Mouse (Mus musculus): ENCODE results near the gene Nlrp4c.
A peak's percentile ranks its signal among the peaks of the same experiment; 100 is the strongest.
"Not testable (repeated sequence)": the region's sequence is repeated elsewhere in the genome, so short reads cannot be mapped to it uniquely, and the experiment has no call there.

Gene Nlrp4c

DNA sequence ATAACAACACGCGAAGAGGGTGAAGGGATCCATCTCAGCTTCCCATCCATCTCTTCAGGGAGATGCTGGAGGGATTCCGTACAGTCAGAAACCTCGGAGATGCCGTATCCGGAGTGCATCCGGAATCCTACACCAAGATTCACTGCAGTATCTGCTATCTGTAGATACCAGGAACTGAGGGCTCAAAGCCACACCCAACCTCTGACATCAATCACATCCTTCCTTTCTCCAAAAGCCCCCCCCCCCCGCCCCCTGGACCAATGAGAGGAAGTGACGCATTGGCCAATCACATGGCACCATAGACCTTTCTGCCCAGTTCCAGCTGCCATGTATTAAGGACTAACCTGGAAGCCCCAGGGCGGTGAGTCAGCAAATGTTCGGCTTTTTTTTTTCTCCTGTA is at the start of gene Nlrp4c:
TSS of gene Nlrp4c (plus strand) at position 301 of the 400 bp plus-strand sequence.
- no peak for DNase-seq (ENCODE audit: low read depth, low spot score)

DNA sequence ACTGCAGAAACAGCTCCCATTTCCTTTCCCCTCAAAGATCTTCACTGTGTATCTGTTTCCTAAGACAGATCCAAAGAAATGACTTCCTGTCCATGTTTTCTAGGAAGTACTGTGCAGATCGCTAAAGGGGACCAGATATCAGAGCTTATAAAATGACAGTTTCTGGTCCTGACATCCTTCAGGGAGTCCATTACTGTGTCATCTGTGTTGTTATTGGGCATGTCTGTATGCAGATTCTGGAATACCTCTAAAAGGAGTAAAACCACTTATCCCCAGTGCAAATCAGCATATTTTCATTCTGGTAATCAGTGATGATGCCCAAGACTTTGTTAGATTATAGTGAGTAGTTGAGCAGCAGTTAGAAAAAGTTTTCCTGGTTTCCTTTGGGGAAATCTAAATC is 34.1 kb upstream of the Nlrp4c start, which contains the start of gene Vmn1r65:
TSS of gene Vmn1r65 (minus strand) at position 101 of the 400 bp plus-strand sequence.
- no peak for DNase-seq (ENCODE audit: low read depth, low spot score)

DNA sequence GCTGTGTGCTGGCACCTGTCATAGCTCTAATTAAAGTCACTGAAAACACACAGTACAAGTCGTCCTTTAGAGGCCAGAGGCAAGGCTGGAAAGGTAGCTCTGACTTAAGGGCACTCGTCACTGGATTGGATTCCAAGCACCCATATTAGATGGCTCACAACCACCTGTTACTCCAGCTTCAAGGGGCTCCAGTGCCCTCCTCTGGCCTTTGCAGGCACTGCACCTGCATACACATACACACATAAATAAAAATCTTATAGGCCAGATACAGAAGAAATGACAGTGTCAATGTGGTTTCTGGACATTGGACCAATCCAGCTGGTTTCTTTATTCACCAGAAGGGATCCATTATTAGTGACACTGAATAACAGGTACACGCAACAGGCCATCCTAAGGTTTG is 74.5 kb downstream of the Nlrp4c start:
- no peak for DNase-seq (ENCODE audit: low read depth, low spot score)

DNA sequence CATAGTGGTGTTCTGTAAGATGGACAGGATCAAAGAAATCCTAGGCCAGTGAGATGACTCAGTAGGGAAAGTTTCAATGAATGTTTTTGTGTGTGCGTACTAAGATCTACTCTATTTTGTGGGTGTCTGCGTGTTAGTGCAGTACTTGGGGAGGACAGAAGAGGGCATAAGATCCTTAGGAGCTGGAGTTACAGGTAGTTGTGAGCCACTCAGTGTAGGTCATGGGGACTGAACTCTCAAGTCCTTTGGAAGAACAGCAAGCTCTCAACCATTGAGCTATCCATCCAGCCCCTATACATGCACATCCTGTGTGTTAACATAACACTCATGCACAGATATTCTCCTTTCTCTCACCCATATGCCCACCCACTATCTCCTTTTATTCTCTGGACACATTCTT is 75.1 kb downstream of the Nlrp4c start:
- not testable (repeated sequence) for DNase-seq (ENCODE audit: low read depth, low spot score)

DNA sequence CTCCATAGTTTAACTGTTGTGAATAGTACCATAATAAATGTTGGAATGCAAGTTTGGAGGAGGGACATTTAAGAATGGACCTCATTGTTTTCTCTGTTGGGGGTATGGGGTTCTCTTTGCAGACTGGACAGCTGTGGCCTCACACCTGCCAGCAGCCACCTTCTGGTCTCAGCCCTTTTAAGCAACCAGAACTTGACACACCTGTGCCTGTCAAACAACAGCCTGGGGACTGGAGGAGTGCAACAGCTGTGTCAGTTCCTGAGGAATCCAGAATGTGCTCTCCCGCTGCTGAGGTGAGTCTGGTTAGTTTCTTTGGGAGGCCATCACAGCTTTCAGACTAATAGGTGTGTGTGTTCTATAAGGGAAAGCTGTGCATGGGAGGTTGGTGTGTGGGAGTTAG is 76.2 kb downstream of the Nlrp4c start:
- DNase-seq (ENCODE audit: low read depth, low spot score), result not testable (repeated sequence)

DNA sequence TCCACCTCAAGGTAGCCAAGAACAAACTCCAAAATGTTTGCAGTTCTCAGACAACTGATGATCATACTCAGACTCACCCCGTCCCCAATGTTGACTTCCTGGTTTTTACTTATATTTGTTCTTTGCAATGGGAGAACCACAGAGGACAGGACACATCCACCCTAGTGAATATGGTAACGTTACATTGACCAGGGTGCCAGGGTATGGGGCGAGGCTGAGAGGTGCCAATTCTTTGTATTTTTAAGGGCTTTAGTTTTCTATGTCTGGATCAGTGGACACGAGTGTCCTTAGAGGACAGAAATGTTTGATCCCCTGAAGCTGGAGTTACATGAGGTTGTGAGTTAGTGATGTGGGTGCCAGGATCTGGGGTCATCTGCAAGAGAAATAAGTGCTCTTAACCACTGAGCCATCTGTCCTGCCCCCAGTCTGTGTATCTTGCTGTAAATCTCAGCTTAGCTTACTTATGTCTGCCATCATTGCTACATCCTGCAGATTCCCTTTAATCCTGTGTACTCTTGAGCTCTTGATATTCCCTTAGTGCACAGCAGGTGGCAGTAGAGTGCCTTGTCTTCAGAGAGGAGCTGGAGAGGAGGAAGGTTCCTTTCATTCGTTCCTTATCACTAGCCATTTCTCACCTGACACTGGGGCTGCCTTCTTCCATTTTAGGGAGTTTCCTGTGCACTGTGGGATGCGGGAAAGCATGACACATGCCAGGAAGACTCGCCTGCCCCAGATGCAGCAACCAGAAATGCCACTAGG is 81.9 kb downstream of the Nlrp4c start:
- peak; percentile 92 for DNase-seq (ENCODE audit: low read depth, low spot score)

DNA sequence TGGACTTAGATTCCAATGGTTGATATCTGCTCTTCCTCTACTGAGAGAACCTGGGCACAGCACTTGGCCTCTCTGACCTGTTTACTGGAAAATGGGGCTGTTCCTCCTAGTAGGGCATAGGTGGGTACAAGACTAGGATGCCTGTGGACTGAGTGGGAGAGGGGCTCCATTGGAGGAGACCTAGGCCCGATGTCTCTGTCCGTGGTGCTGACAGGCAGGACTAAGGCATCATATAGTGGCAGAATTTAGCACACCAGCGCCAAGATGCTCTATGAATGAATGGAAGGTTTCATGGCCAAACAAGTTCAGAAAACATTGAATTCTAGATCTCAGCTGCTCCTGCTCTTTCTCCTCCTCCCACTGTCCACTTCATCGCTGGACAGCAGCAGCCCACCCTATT is 85.4 kb downstream of the Nlrp4c start:
- DNase-seq (ENCODE audit: low read depth, low spot score), result no peak

DNA sequence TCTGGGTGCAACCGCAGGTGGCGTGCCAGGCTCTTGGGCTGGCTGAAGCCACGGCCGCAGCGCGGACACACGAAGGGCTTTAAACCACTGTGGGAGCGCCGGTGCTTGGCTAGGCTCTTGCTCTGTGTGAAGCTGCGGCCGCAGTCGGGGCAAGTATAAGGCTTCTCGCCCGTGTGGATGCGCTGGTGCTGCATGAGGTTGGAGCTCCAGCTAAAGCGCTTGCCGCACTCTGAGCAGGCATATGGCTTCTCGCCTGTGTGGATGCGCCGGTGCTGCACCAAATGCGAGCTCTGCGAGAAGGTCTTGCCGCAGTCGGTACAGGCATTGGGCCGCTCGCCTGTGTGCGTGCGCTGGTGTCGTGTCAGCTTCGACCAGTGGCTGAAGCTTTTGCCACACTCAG is 87.7 kb downstream of the Nlrp4c start:
- DNase-seq (ENCODE audit: low read depth, low spot score), result no peak

DNA sequence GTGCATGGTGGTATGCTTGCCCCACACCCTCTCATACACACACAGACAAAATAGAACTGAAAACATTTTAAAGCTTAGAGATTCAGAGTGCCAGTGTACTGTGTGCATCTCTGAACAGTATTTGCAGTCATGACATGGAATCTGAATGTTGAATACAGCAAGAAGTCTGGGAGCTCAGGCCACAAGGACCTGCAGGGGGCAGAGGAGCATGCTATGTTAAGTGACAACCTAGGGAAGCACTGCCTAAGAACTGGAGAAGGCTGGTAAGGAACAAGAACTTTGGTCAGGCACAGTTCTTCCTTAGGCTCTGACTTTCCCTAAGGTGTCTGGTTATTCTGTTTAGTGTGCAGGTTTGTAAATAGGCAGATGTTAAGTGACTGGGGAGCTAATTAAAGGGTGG is 91.5 kb downstream of the Nlrp4c start:
- DNase-seq (ENCODE audit: low read depth, low spot score), result no peak

DNA sequence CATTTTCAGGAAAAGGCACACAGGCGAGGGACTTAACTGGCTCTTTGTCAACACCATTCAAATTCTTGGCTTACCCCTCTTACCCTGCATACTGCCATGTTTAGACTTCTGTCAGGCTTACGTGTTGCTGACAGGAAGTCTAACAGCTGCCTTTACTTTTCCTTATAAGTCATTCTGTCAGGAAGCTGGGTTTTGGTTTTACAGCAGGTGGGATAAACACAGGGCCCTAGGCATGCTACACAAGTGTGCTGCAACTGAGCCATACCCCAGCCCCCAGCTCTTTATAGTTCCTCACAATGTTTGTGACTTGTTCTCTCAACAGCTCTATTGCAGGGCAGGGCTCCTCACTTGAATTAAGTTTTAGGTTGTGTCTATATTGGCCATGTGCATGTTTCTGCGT is 94.3 kb downstream of the Nlrp4c start:
- no peak for DNase-seq (ENCODE audit: low read depth, low spot score)

DNA sequence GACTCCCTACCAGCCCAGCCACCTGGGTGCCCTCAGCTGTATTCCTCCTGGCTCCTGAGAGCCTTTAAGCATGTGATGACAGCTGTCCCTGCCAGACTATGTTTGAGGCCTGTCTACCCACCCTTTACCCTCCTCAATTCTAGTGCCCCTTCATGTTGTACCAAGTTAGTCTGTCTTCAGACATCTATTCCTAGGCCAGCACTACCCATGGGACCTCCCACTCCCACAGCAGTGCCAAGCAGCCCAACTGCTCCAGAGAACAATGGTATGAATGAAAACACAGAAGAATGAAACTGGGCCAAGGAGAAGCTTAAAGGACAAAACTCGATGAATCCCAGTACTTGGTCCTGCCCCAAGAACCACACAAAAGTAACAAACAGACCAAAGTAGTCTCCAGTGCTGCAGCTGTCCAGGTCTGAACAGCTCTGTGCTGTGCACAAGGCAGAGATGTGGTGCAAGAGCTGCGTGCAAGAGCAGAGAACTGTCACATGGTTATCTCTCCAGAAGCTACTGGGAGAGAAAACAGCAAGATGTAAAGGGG is 99.1 kb downstream of the Nlrp4c start:
- DNase-seq (ENCODE audit: low read depth, low spot score), result no peak

DNA sequence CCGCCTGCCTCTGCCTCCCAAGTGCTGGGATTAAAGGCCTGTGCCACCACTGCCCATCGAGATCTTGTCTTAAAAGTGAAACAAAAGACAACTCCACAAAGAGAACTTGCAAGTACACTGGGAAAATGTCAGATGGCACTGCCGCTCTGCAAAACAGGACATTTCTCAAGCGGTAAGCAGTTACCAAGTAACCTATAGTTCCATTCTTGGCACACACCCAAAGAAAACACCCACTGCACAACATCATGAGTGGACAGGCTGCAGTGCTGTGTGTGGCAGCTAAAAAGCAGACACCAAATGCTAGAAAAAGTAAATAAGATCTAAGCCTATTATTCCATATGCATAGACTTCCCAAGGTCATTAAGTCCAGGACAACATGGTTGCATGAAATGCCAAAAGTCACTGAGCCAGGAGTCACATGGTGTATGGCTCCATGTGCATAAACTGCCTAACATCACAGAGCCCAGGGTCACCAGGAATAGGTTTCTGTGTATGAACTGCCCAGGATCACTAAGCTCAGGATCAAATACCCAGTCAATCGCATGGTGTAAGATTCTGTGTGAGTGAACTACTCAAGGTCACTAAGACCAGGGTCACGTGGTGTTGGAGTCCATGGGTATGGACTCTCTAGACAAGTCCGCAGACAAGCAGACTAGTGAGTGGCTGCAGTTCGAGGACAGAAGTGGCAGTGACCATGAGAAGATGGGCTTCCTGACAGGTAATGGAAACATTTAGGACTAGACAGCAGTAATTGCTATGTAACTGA is 100.6 kb downstream of the Nlrp4c start:
- no peak for DNase-seq (ENCODE audit: low read depth, low spot score)

DNA sequence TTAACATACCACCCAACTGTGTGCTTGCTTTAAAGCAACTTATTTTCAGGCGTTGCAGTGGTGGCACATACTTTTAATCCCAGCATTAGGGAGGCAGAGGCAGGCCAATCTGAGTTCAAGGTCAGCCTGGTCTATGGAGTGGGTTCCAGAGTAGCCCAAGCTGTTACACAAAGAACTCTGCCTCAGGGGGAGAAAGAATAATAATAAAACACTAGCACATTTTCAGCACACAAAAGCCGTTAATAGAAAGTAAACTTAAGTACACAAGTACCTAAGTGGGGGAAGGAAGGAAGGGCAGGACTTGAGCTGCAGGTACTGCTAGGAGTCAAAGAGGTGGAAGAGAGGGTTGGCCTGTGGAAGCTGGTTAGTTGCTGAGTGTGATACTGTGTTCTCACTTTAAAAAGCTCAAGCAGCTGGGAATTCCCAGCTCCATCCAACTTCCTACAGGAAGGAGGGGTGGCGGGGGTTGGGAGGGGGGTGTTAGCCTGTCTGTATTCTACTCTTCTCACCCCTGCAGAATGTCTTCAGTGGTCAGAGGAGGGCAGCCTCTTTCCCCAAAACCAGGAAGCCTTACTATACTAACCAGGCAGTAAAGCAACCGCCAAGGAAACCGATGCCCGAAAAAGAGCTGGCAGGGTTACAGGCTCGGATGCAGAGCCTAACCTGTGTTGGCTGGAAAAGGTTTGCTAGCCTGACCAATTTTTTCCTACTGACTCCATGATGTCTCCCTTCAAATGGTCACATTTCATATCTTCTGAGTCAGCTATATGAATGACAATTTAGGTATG is 101.4 kb downstream of the Nlrp4c start:
- no peak for DNase-seq (ENCODE audit: low read depth, low spot score)

DNA sequence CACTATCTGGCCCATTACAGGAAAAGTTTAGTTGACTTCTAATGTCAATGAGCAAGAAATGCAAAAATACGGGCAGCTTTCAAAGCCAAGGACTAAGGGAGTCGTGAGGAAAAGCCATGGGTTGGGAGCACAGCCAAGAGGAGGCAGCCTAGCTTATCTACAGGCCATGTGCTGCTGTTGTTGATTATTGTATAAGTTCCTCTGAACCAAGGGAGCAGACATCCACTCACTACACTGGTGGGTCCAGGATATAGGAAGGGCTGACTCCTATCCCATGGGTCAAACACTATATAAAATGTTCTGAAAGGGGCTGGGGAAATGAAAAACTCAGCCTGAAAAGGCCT is 102.0 kb downstream of the Nlrp4c start:
- DNase-seq (ENCODE audit: low read depth, low spot score), result no peak

DNA sequence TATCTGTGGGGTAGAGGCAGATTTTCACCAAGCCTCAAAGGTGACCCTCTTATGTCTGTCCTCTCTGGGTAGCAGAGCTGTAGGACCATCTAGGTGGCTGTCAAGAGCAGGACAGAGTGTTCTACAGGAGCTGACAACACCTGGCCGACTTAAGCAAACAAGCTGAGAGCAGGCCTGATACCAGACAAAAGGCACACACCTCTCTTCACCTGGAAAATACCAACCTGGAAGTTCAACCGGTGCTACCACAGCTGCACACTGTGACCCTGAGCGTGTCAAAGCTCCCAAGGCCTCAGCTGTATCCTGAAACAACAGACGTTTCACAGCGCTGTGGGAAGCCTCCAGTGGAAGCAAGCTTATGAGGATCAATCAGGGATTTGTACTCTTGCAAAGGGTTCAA is 102.7 kb downstream of the Nlrp4c start:
- DNase-seq (ENCODE audit: low read depth, low spot score), result no peak

DNA sequence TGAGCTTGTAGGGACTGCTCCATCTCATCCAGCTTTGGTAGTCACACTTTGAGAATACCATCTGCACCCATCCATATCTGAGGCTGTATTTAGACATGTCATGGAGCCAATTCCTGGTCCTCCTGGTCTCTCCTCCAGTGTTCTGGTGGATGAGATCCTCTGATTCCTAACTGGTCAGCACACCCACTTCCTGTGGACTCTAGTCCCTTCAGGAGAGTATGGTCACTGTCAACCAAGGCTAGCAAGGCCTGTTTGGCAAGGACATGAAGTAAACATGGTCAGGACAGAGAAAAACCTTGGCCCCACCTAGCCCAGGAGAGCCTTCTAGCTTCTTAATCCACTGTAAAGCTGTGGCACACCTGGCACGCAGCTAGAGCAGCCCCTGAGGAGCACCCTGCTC is 106.3 kb downstream of the Nlrp4c start:
- DNase-seq (ENCODE audit: low read depth, low spot score), result no peak

DNA sequence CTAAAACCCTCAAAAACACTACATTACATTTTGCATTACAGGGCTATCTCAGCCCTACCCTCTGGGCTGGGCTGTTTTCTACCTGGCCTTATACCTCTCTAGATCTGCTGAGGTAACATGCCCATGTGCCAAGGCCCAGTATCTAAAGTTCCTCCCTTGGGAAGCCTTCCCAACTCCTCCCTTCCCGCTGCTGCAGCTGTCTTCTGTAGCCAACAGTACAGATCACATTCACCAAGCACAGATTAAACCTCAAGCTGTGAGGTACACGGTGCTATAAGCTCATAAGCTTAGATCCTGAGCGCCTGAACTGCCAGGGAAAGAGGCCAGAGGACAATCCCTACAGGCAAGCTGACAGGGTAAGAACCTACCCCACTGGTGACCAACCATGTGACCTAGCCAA is 107.1 kb downstream of the Nlrp4c start:
- DNase-seq (ENCODE audit: low read depth, low spot score), result no peak

DNA sequence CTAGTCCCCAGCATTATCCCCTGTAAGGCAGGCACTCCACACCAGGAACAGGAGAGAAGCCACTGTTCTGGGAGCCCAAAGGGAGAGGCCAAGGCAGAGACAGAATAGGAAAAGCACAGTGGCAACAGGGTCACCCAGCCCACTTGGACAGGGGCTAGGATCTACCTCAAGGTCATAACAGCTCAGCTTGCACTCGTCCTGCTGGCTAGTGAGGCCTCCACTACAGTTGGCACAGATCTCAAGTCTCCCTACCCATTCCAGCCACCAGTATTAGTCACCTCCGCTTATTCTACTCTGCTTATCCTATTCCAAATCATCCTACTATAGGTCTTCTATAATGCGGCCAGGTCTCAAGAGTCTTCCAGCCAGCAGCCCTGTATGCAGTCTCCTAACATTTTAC is 108.2 kb downstream of the Nlrp4c start:
- no peak for DNase-seq (ENCODE audit: low read depth, low spot score)

DNA sequence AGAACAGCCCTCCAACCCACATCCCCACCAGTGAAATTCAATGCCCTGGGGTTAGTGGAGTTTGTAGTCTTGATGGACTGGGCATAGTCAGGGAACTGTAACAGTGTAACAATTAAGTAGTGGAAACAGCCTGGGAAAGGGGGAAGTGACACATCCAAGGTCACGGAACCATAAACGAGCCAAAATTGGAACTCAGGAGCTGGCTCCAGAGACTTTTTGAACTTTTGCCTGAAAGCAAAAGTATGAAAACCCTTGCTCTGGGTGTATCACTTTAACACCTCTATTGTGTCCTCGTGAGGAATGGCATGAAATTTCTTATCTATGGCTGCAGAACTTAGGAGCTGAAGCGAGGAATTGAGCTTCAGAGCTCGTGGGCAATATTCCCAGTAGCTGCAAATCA is 109.2 kb downstream of the Nlrp4c start:
- no peak for DNase-seq (ENCODE audit: low read depth, low spot score)

All from CD4-positive, CD25-positive, alpha-beta regulatory T cell, adult 2 months (primary cell).